Mouse (Mus musculus) kidney, adult 2 months (tissue): Measurements from ENCODE around the gene Dcun1d2. TPM values are rescaled to one million over a fixed set of nuclear protein-coding genes. Genes with fewer than 3 reads are reported as not detected.
"Not testable (repeated sequence)": the region's sequence is repeated elsewhere in the genome, so short reads cannot be mapped to it uniquely, and the experiment has no call there.

Experiments used
- DNase-seq: peaks from one replicate; pipeline ENCODE4 v3.0.0; 2021
- H3K27ac ChIP-seq: fragments of 200-500 bp; 2 replicates; pipeline ENCODE4 v1.5.1; 2012; ENCODE audit warnings: low read depth, low read length, control low read depth, inconsistent platforms; ENCODE audit not compliant: insufficient read depth
- H3K27me3 ChIP-seq: fragments of 200-500 bp; replicated peaks from 2 replicates; pipeline ENCODE4 v1.6.1; 2012; ENCODE audit warnings: mild to moderate bottlenecking, moderate library complexity, low read length, inconsistent platforms; ENCODE audit not compliant: control insufficient read depth, insufficient read depth
- H3K36me3 ChIP-seq: fragments of 200-500 bp; 2 replicates; pipeline ENCODE4 v1.6.1; 2012; ENCODE audit warnings: mild to moderate bottlenecking, moderate library complexity, low read length, inconsistent platforms; ENCODE audit not compliant: control insufficient read depth, insufficient read depth
- H3K4me1 ChIP-seq: fragments of 200-500 bp; 2 replicates; pipeline ENCODE4 v1.6.1; 2011; ENCODE audit warnings: low read length; ENCODE audit not compliant: control insufficient read depth, insufficient read depth
- H3K4me3 ChIP-seq: fragments of 200-500 bp; 2 replicates; pipeline ENCODE4 v1.5.1; 2011; ENCODE audit warnings: mild to moderate bottlenecking, low read depth, low read length, control low read depth; ENCODE audit not compliant: insufficient read depth
- CTCF ChIP-seq: fragments of 200-500 bp; conservative IDR thresholded peaks from 2 replicates; pipeline ENCODE4 v1.5.1; 2011; ENCODE audit warnings: low read depth, mild to moderate bottlenecking, control low read depth, low read length, moderate library complexity, mixed read lengths; ENCODE audit not compliant: insufficient read depth, insufficient read length
- POLR2A ChIP-seq: fragments of 200-500 bp; IDR thresholded peaks from one replicate; pipeline ENCODE4 v1.6.1; 2011; ENCODE audit warnings: low read depth, low read length, control low read depth
- WGBS: fragments of 180-500 bp; shearing (Covaris S2); methylation state at CpG from one replicate; pipeline ENCODE4 v1.1.7; 2018; 5-methylcytosine and 5-hydroxymethylcytosine counted together
- polyA plus RNA-seq: library from polyadenylated mRNA; depleted of rRNA; stranded (reverse); fragments of >200 nt; gene quantifications from 2 replicates; pipeline ENCODE4 v1.2.3, GENCODE M21; 2012; rRNA removed

The Dcun1d2 gene
- 25.0 and 26.0 TPM in 2 replicates for polyA plus RNA-seq

GRCm38 (mm10) chr8:13287692-13288623 lies at the start of gene Dcun1d2, which contains the start of gene Tmco3:
TSS of gene Dcun1d2 (minus strand) at chr8:13288131.
TSS of gene Tmco3 (plus strand) at chr8:13288190.
- Histone ChIP-seq H3K27ac (peak within 1 kb of the TSS; percentile 99), H3K4me3 (peak within 1 kb of the TSS; percentile 93), H3K27me3 (no peaks in the 10 kb centered on the region), H3K36me3 (no peaks in the 10 kb centered on the region; the same call in 1 of the 2 replicates), H3K4me1 (peaks cover 7% of the 10 kb centered on the region; the same call in 1 of the 2 replicates)
- TF ChIP-seq POLR2A: peak; percentile 28
- no peak for TF ChIP-seq CTCF
- DNase-seq: peak; percentile 97
- WGBS: under 1% methylated on average over 79 of the region's 79 CpGs

- no peak overlapping the region for H3K27ac ChIP-seq
- no peaks in the 10 kb centered on the region for H3K27me3 ChIP-seq
- DNase-seq: no peak
- no peak overlapping the region for H3K4me3 ChIP-seq
- H3K4me1 ChIP-seq: peaks cover 5% of the 10 kb centered on the region; the same call in 1 of the 2 replicates
- 63% methylated on average over 3 of the region's 3 CpGs for WGBS
- no peaks in the 10 kb centered on the region for H3K36me3 ChIP-seq
- TF ChIP-seq CTCF (no peak), POLR2A (no peak)
Measured at GRCm38 (mm10) chr8:13337678-13338077, 49.7 kb upstream of the Dcun1d2 start.

DNA sequence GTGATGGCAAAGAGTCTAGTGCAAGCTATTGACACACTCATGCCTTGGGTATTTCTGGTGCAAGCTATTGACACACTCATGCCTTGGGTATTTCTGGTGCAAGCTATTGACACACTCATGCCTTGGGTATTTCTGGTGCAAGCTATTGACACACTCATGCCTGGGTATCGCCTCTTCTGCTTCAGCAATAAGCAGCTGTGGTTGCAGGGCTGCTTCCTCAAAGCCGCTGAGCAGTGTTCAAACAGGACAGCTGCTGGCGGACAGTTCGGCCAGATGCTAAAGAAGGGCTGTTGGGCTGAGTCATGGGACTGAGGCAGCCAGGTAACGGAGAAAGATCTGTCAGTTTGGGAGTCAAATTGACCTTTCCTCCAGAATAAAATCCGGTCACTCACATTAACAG lies 49.3 kb upstream of the Dcun1d2 start:
- not testable (repeated sequence) for H3K4me3 ChIP-seq, H3K27ac ChIP-seq, H3K36me3 ChIP-seq, DNase-seq, H3K27me3 ChIP-seq, H3K4me1 ChIP-seq
- 64% methylated on average over 6 of the region's 6 CpGs for WGBS

DNA sequence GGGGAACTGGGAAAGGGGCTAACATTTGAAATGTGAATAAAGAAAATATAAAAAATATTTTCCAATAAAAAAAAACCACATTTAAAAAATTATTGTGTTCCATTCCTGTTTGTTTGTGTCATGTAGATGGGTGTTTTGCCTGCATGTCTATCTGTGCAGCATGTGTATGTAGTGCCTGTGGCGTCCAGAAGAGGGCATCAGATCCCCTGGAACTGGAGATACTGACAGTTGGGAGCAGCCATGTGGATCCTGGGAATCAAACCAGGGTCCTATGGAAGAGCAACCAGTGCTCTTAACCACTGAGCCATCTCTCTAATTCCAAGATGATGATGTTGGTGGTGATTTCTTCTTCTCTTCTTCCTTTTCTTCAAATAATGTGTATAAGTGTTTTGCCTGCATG lies 46.7 kb upstream of the Dcun1d2 start:
- H3K27ac ChIP-seq: no peak overlapping the region
- TF ChIP-seq POLR2A (no peak), CTCF (0 out of 2 replicates have a peak, but pooled peaks have one; percentile 13)
- H3K27me3 ChIP-seq: no peaks in the 10 kb centered on the region
- 45% methylated on average over 1 of the region's 1 CpGs for WGBS
- DNase-seq: no peak
- H3K4me3 ChIP-seq: no peak overlapping the region
- no peaks in the 10 kb centered on the region for H3K36me3 ChIP-seq
- H3K4me1 ChIP-seq: peaks cover 5% of the 10 kb centered on the region; the same call in 1 of the 2 replicates

DNA sequence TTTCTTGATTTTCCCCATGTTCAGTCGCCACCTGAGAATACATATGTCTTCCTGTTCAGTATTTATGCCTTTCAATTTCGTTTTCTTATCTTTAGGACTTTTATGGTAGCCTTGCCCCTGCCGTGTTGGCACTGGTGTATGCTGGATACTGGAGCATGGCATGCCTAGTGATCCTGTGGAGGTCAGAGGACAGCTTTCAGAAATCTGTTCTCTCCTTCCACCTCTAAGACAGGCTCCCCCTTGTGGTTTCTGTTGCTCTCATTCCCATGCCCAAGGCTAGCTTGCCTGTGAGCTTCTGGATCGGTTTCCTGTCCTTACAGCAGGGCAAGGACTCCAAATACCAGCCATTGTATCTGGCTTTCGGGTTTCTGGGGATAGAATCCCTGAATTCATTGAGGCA lies 38.7 kb upstream of the Dcun1d2 start:
- Histone ChIP-seq H3K27me3 (no peaks in the 10 kb centered on the region), H3K27ac (no peak overlapping the region), H3K4me1 (no peaks in the 10 kb centered on the region), H3K4me3 (no peak overlapping the region), H3K36me3 (no peaks in the 10 kb centered on the region)
- DNase-seq: peak; percentile 71
- WGBS: 27% methylated on average over 5 of the region's 5 CpGs
- TF ChIP-seq CTCF: peak; percentile 63
- TF ChIP-seq POLR2A: no peak

DNA sequence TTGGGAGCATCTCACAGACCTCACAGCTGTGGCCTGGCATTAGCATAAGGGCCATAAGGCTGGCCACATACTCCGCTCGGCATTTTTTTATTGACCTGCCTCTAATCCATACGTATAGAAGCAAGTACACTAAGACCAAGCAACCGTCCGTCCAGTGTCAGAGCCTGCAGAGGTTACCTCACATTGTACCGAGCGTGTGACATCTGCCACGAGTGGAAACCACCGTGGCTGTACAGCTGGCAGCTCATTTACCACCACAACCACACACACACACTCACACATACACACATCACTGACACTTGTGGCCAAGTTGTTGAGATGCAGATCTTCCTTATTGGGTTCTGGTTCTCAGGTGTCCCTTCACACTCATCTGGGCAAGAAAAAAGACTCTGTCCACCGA lies 28.7 kb upstream of the Dcun1d2 start:
- 92% methylated on average over 10 of the region's 10 CpGs for WGBS
- H3K4me3 ChIP-seq: no peak overlapping the region
- H3K27ac ChIP-seq: no peak overlapping the region
- no peaks in the 10 kb centered on the region; the same call in 1 of the 2 replicates for H3K36me3 ChIP-seq
- TF ChIP-seq CTCF (no peak), POLR2A (no peak)
- no peaks in the 10 kb centered on the region for H3K27me3 ChIP-seq
- DNase-seq: no peak
- no peaks in the 10 kb centered on the region for H3K4me1 ChIP-seq

- no peak overlapping the region for H3K27ac ChIP-seq
- no peaks in the 10 kb centered on the region for H3K4me1 ChIP-seq
- TF ChIP-seq CTCF (no peak), POLR2A (no peak)
- H3K27me3 ChIP-seq: no peaks in the 10 kb centered on the region
- 75% methylated on average over 3 of the region's 3 CpGs for WGBS
- no peak overlapping the region for H3K4me3 ChIP-seq
- DNase-seq: no peak
- no peaks in the 10 kb centered on the region; the same call in 1 of the 2 replicates for H3K36me3 ChIP-seq
Measured at GRCm38 (mm10) chr8:13314922-13315321, 27.0 kb upstream of the Dcun1d2 start.
